Mouse (Mus musculus): ENCODE results near the gene Ndufaf3.

Ndufaf3 gene

DNA sequence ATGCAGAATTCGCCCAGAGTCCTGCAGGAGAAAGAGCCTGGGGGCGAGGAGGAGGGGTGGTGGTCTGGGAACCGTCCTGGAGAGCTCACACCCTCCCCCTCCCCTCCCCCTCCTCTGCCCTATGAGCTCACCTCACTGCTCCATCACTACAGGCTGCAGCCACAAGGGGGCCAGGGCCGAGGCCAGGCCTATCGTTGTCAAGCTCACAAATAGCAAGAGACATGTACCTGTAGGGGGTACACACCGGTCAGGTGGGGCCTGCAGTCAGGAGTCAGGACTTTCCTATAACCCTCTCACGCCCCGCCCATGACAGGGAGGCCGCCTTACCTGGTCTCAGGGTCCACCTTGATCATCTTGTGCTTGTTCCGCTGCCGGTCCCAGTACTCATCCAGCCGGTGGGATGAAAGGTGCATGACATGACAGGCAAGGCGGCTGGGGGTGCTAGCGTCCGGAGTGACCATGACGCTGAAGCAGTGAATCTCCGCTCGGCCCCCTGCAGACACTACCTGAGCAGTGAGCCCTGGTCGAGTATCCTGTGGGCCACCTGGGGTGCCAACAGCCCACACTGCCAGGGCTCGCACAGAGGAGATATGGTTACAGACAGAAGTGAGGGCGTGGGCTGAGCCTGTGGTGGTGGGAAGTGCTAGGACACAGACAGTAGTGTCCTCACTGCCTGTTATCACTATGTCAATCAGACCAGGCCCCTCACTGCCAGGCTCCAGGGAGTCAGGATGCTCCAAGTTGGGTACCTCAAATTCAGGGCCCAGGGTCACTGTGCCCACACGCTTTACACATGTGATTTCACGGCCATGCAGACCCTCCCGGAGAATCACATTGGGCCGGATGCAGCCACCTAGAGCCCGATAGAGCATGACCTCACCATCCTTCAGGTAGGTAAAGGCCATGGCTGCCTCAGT is 6.8 kb upstream of the Ndufaf3 start:
- no peak for DNase-seq (ENCODE audit: extremely low read depth, insufficient read length, low spot score)

- no peak for DNase-seq (ENCODE audit: extremely low read depth, insufficient read length, low spot score)
Measured at GRCm38 (mm10) chr9:108572321-108572720, 5.1 kb upstream of the Ndufaf3 start.

- DNase-seq (ENCODE audit: extremely low read depth, insufficient read length, low spot score) = no peak
Measured at GRCm38 (mm10) chr9:108571401-108571973, 4.3 kb upstream of the Ndufaf3 start.

DNA sequence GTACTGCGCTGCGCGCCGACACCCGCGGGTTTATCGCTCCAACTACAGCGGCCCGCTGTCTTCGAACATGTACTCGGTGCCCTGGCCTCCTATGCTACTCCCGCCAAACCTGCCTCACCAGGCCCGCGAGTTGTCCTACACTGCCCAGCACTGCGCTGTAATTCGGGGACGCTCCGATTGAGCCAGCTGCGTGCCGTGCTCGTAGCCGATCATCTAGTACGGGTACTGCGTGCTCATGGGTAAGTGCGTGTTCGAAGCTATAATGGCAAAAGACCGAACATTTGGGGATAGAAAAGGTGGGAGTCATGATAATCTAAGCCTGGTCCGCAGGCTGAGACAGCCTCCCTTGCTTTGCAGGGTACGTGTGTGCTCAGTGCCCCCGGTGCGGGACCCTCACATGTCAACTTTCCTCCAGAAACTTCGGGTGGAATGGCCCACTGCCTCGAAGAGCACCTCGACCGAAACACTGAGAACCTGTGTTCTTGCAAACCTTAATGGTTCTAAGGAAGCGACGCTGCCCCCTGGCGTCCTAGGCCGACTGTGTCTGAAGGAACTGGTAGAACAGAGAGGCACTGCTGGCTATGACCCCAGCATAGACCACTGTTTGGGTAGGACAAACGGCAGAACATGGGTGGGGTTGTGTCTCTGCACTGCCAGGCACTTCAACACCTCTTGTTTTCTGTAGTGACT is 3.1 kb upstream of the Ndufaf3 start:
- DNase-seq (ENCODE audit: extremely low read depth, insufficient read length, low spot score) = peak; percentile 65

- DNase-seq (ENCODE audit: extremely low read depth, insufficient read length, low spot score) = peak; percentile 97
Measured at GRCm38 (mm10) chr9:108569381-108570206, 2.4 kb upstream of the Ndufaf3 start, which contains the start of gene Dalrd3. TSS of gene Dalrd3 (plus strand) at chr9:108569886.

GRCm38 (mm10) chr9:108568511-108568921 is 1.3 kb upstream of the Ndufaf3 start:
- no peak for DNase-seq (ENCODE audit: extremely low read depth, insufficient read length, low spot score)

DNA sequence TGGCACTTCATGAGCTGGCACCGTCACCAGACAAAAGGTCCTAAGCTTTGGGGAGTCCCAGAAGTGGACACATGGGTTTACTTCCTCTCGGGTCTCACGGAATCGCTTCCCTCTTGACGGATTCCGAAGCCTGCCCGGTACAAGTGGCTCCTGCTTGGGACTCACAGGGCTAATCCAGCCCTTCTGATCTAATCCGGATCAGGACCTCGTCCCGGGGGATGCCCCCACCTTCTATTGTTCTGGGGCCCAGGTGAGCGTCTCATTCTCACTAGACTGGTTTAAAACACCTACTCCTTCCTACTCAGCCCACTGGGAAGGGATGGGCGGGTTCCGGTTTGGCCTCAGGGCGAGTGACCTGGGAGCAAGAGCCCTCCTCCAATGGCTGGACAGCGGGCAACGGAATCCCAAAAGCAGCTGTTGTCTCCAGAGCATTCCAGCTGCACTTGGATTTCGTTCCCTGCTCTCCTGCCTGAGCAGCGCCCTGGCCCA is 741 bp upstream of the Ndufaf3 start:
- peak; percentile 53 for DNase-seq (ENCODE audit: extremely low read depth, insufficient read length, low spot score)

- DNase-seq (ENCODE audit: extremely low read depth, insufficient read length, low spot score) = no peak
Measured at GRCm38 (mm10) chr9:108565881-108566814, 1.1 kb downstream of the Ndufaf3 start.

GRCm38 (mm10) chr9:108564131-108564530 is 3.1 kb downstream of the Ndufaf3 start:
- no peak for DNase-seq (ENCODE audit: extremely low read depth, insufficient read length, low spot score)

GRCm38 (mm10) chr9:108563671-108564070 is 3.6 kb downstream of the Ndufaf3 start:
- DNase-seq (ENCODE audit: extremely low read depth, insufficient read length, low spot score) = no peak

- DNase-seq (ENCODE audit: extremely low read depth, insufficient read length, low spot score) = peak; percentile 97
Measured at GRCm38 (mm10) chr9:108560227-108560841, 6.9 kb downstream of the Ndufaf3 start, which contains the start of gene Impdh2. TSS of gene Impdh2 (plus strand) at chr9:108560286.

DNA sequence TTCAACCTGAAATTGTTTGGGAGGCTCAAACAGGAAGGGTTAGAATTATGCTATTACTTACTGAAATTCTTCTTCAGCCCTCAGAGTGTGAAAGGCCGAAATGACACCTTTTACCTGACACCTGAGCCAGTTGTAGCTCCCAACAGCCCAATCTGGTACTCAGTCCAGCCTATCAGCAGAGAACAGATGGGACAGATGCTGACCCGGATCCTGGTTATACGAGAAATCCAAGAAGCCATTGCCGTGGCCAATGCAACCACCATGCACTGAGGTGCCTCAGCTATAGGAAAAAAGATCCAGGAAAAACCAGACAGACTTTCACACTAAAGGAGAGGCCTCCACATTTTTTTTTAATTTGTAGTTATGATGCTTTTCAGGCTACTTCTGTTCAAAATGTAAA is 8.1 kb downstream of the Ndufaf3 start:
- no peak for DNase-seq (ENCODE audit: extremely low read depth, insufficient read length, low spot score)

- no peak for DNase-seq (ENCODE audit: extremely low read depth, insufficient read length, low spot score)
Measured at GRCm38 (mm10) chr9:108546875-108547274, 20.4 kb downstream of the Ndufaf3 start.

DNA sequence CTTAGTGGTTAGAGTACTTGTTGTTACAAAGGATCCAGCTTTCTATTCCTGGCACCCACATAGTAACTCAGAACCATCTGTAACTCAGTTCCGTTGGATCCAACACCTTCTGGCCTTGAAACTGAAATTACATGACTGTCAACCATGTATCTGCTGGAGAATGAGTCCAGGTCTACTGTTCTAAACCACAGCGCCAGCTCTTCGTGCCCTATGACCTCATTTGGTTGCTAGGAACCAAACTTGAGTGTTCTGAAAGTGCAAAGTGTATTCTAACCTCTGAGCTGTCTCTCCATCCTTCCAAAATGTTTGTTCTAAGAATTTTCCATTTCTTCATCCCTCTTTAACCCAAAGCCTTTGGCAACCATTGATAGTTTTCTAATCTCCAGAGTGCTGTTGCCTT is 21.2 kb downstream of the Ndufaf3 start:
- DNase-seq (ENCODE audit: extremely low read depth, insufficient read length, low spot score) = no peak

- no peak for DNase-seq (ENCODE audit: extremely low read depth, insufficient read length, low spot score)
Measured at GRCm38 (mm10) chr9:108540846-108541245, 26.4 kb downstream of the Ndufaf3 start.

DNA sequence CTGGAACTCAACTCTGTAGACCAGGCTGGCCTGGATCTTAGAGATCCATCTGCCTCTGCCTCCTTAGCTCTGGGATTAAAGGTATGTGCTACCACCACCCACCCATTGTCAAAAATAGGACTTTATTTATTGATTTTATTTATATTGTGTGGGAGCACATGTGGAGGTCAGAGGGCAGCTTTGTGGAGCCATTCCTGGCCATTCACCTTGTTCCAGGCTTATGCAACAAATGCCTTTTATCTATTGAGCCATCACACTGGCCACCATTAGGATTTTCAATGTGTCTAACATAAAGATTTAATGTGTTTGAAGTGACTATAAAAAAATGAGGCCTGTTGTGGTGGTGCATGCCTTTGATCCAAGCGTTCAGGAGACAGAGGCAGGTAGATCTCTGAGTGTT is 35.7 kb downstream of the Ndufaf3 start:
- no peak for DNase-seq (ENCODE audit: extremely low read depth, insufficient read length, low spot score)

DNA sequence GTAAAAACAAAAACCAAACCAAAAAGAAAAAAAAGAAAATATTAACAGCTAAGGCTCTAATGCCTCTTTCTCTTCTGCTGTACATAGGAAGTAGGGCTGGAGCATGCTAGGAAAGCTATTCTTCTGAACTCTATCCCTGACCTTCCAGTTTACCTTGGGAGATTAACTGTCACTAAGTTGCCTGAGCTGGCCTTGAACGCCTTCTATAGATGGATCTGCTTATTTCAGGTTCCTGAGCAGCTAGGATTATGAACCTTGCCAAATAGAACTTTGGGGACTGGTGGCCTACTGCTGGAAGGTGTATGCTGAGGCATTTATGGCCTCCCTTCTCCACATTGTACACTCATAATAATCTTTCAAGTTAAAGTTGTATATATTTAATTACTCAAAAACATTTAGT is 36.3 kb downstream of the Ndufaf3 start:
- no peak for DNase-seq (ENCODE audit: extremely low read depth, insufficient read length, low spot score)

DNA sequence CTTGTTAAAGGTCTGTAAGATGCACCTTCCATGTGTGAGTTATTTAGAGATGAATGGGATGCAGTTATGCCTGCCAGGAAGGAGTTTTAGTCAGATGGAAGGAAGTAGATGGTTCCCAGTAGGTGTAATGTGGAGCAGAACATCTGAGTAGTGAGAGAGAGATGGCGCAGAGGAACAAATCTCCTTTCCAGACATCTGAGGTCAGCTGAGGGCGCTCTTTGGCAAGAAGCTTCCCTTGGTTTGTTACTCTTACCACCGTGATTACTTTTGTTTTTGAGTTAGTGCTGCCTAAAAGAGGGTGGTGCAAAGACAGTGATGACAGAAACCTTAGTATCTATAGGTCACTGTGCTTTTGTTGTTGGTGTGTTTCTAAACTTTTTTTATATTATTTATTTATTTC is 41.8 kb downstream of the Ndufaf3 start:
- DNase-seq (ENCODE audit: extremely low read depth, insufficient read length, low spot score) = no peak

DNA sequence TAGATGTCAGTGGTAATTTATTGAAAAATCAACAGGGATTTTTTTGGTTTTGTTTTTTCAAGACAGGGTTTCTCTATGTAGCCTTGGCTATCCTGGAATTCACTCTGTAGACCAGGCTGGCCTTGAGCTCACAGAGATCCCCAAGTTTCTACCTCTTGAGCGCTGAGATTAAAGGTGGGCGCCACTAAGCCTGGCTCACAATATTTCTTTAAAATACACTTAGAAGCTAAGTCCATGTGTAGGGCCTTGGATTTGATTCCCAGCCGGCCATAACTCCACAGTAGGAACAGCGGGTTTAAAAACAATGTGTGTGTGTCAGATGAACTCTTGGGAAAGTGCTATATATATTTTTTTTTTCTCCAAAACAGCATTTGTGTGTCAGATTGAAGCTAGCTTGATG is 43.9 kb downstream of the Ndufaf3 start:
- no peak for DNase-seq (ENCODE audit: extremely low read depth, insufficient read length, low spot score)

Data from 3134 (cell line).